Mouse (Mus musculus) MEL (cell line): ENCODE results near the gene Fam102a. TPM values are rescaled to one million over a fixed set of nuclear protein-coding genes. Genes with fewer than 3 reads are reported as not detected.
A peak's percentile ranks its signal among the peaks of the same experiment; 100 is the strongest.

ENCODE experiments used
- DNase-seq: peaks from one replicate; pipeline ENCODE4 v3.0.0; 2011; ENCODE audit warnings: low read depth, low spot score
- H3K27ac ChIP-seq: 2 replicates; pipeline ENCODE4 v1.5.1; 2012; ENCODE audit warnings: low read depth, mild to moderate bottlenecking, control low read depth, low read length, moderate library complexity; ENCODE audit not compliant: control insufficient read depth
- H3K27me3 ChIP-seq, 2 experiments: fragments of 150-350 bp in 1 of 2; sonication (generic) in 1 of 2; 2 replicates each; pipeline ENCODE4 v1.6.1; 2012; ENCODE audit warnings: low read length in 2 of 2, mild to moderate bottlenecking in 2 of 2, improper control_type of control experiment in 1 of 2, moderate library complexity in 1 of 2; ENCODE audit not compliant: insufficient read depth in 2 of 2, control insufficient read depth in 1 of 2
- H3K36me3 ChIP-seq, 2 experiments: 2 replicates each; pipeline ENCODE4 v1.6.1; 2012 to 2014; ENCODE audit warnings: low read length in 2 of 2, improper control_type of control experiment in 1 of 2, inconsistent platforms in 1 of 2, mild to moderate bottlenecking in 1 of 2; ENCODE audit not compliant: insufficient read depth in 2 of 2, control insufficient read depth in 1 of 2
- H3K4me1 ChIP-seq, 2 experiments: fragments of 150-350 bp in 1 of 2; sonication (generic) in 1 of 2; 2 replicates each; pipeline ENCODE4 v1.6.1; 2012; ENCODE audit warnings: low read length in 2 of 2, improper control_type of control experiment in 1 of 2, mild to moderate bottlenecking in 1 of 2; ENCODE audit not compliant: insufficient read depth in 2 of 2, control insufficient read depth in 1 of 2
- H3K4me3 ChIP-seq, 2 experiments: fragments of 150-350 bp in 1 of 2; sonication (generic) in 1 of 2; 2 replicates each; pipeline ENCODE4 v1.5.1; 2012; ENCODE audit warnings: low read depth in 2 of 2, low read length in 2 of 2, mild to moderate bottlenecking in 2 of 2, moderate library complexity in 2 of 2, control low read depth in 1 of 2, improper control_type of control experiment in 1 of 2; ENCODE audit not compliant: control insufficient read depth in 1 of 2, insufficient read depth in 1 of 2
- H3K79me2 ChIP-seq: 2 replicates; pipeline ENCODE4 v1.6.1; 2012; ENCODE audit warnings: mild to moderate bottlenecking, low read length, moderate library complexity; ENCODE audit not compliant: control insufficient read depth, poor library complexity, insufficient read depth
- H3K9ac ChIP-seq: 2 replicates; pipeline ENCODE4 v1.6.1; 2012; ENCODE audit warnings: low read depth, mild to moderate bottlenecking, control low read depth, low read length, moderate library complexity; ENCODE audit not compliant: control insufficient read depth, poor library complexity, severe bottlenecking
- H3K9me3 ChIP-seq: fragments of 150-350 bp; sonication (generic); replicated peaks from 2 replicates; pipeline ENCODE4 v1.6.1; 2012; ENCODE audit warnings: mild to moderate bottlenecking, low read length, improper control_type of control experiment, moderate library complexity; ENCODE audit not compliant: insufficient read depth
- CTCF ChIP-seq, 3 experiments: IDR thresholded peaks in 2 of 3; conservative IDR thresholded peaks in 1 of 3; 2 replicates each; pipeline ENCODE4 v1.5.1; 2011 to 2012; ENCODE audit warnings: low read length in 3 of 3, low read depth in 2 of 3, mild to moderate bottlenecking in 2 of 3, improper control_type of control experiment in 1 of 3, inconsistent platforms in 1 of 3, mixed read lengths in 1 of 3, moderate library complexity in 1 of 3; ENCODE audit not compliant: control insufficient read depth in 1 of 3, insufficient read depth in 1 of 3, poor library complexity in 1 of 3, severe bottlenecking in 1 of 3
- E2F4 ChIP-seq: IDR thresholded peaks from 2 replicates; pipeline ENCODE4 v1.6.1; 2011; ENCODE audit warnings: low read depth, low read length, improper control_type of control experiment, borderline replicate concordance
- EP300 ChIP-seq, 2 experiments: IDR thresholded peaks; 2 replicates each; pipeline ENCODE4 v1.6.1; 2011; ENCODE audit warnings: improper control_type of control experiment in 2 of 2, low read length in 2 of 2, low read depth in 1 of 2, mild to moderate bottlenecking in 1 of 2
- GATA1 ChIP-seq: IDR thresholded peaks from 2 replicates; pipeline ENCODE4 v1.6.1; 2011; ENCODE audit warnings: low read depth, low read length, improper control_type of control experiment
- HCFC1 ChIP-seq: IDR thresholded peaks from 2 replicates; pipeline ENCODE4 v1.6.1; 2012; ENCODE audit warnings: low read depth, mild to moderate bottlenecking, inconsistent platforms, low read length, improper control_type of control experiment, moderate library complexity
- KAT2A ChIP-seq: conservative IDR thresholded peaks from 2 replicates; pipeline ENCODE4 v1.6.1; 2012; ENCODE audit warnings: low read depth, low read length, improper control_type of control experiment, inconsistent platforms
- MXI1 ChIP-seq: IDR thresholded peaks from 2 replicates; pipeline ENCODE4 v1.6.1; 2011; ENCODE audit warnings: mild to moderate bottlenecking, low read depth, low read length, improper control_type of control experiment
- MYC ChIP-seq: IDR thresholded peaks from 2 replicates; pipeline ENCODE4 v1.6.1; 2011; ENCODE audit warnings: low read depth, mild to moderate bottlenecking, low read length, improper control_type of control experiment, moderate library complexity
- NELFE ChIP-seq: IDR thresholded peaks from 2 replicates; pipeline ENCODE4 v1.6.1; 2011; ENCODE audit warnings: low read depth, low read length, improper control_type of control experiment
- NRF1 ChIP-seq: IDR thresholded peaks from 2 replicates; pipeline ENCODE4 v1.6.1; 2014; ENCODE audit warnings: low read depth, mild to moderate bottlenecking, inconsistent platforms, low read length, improper control_type of control experiment, moderate library complexity; ENCODE audit not compliant: poor library complexity, insufficient read depth, severe bottlenecking
- POLR2AphosphoS5 ChIP-seq: IDR thresholded peaks from 2 replicates; pipeline ENCODE4 v1.6.1; 2012; ENCODE audit warnings: low read depth, borderline replicate concordance, mild to moderate bottlenecking, inconsistent platforms, low read length, moderate library complexity, mixed read lengths
- RAD21 ChIP-seq: IDR thresholded peaks from 2 replicates; pipeline ENCODE4 v1.6.1; 2011; ENCODE audit warnings: mild to moderate bottlenecking, low read depth, low read length, improper control_type of control experiment
- TCF12 ChIP-seq: IDR thresholded peaks from 2 replicates; pipeline ENCODE4 v1.6.1; 2014; ENCODE audit warnings: low read depth, mild to moderate bottlenecking, inconsistent platforms, low read length, improper control_type of control experiment, moderate library complexity
- UBTF ChIP-seq: IDR thresholded peaks from 2 replicates; pipeline ENCODE4 v1.6.1; 2012; ENCODE audit warnings: low read depth, mild to moderate bottlenecking, inconsistent platforms, low read length, improper control_type of control experiment, moderate library complexity, borderline replicate concordance; ENCODE audit not compliant: insufficient read depth
- USF1 ChIP-seq: IDR thresholded peaks from 2 replicates; pipeline ENCODE4 v1.6.1; 2014; ENCODE audit warnings: low read depth, mild to moderate bottlenecking, inconsistent platforms, low read length, improper control_type of control experiment, moderate library complexity
- ZKSCAN1 ChIP-seq: IDR thresholded peaks from 2 replicates; pipeline ENCODE4 v1.6.1; 2012; ENCODE audit warnings: low read depth, mild to moderate bottlenecking, inconsistent platforms, low read length, improper control_type of control experiment, moderate library complexity
- polyA plus RNA-seq, 2 experiments: library from polyadenylated mRNA; stranded (reverse) in 1 of 2; unstranded in 1 of 2; fragments of >175 nt in 1 of 2; fragments of >200 nt in 1 of 2; gene quantifications; 2 replicates each; pipeline versions ENCODE4 v1.2.1 to v1.2.4; 2012; ENCODE audit warnings: low replicate concordance in 2 of 2, low read depth in 1 of 2; ENCODE audit not compliant: insufficient read length in 2 of 2, insufficient read depth in 1 of 2, missing spikeins in 1 of 2
- total RNA-seq: library from RNA; depleted of rRNA; stranded (reverse); fragments of 300-350 nt; gene quantifications from 2 replicates; pipeline ENCODE4 v1.2.3, GENCODE M21; 2012

Gene Fam102a
- total and polyA plus RNA-seq, 3 experiments, result 1.8 to 2.4 TPM; not detected in 1

DNA sequence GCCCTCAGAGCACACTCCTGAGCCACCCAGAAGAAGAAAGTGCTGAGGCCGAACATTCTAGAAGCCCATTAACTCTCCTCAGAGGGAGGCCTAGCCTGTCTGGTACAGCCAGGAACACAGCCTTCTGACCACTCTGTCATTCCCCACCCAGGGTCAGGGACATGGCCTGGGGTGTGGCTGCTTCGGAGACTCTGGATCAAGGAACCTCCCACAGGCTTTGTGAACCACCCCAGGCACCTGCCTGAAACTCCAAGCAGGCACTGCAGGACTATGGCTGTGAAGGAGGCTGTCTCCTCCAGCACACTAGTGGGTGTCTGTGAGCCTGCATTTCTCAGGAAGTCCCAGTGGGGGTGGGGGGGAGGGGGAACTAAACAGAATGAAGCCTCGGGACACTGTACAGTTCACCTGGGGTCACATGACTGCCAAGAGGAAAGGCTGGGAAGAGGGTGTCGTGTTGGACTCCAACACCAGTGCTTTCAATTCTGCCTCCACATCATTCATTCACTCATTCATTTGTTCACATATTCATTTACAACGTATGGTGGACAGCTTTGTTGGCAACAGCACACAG, 33.3 kb upstream of the Fam102a start:
- H3K9me3 ChIP-seq, result no peaks in the 10 kb centered on the region
- TF ChIP-seq MXI1, result no peak
- TF ChIP-seq ZKSCAN1, result no peak
- peak; percentile 43 for TF ChIP-seq USF1
- no peak for TF ChIP-seq RAD21
- TF ChIP-seq POLR2AphosphoS5, result no peak
- no peak for TF ChIP-seq NRF1
- TF ChIP-seq, all 39 proteins: peak for 1
- peaks cover 0 to 7% of the 10 kb centered on the region in 2 experiments; a peak in 2 of 4 replicates for H3K36me3 ChIP-seq
- no peak overlapping the region for H3K27ac ChIP-seq
- H3K9ac ChIP-seq, result no peak overlapping the region
- no peaks in the 10 kb centered on the region for H3K27me3 ChIP-seq
- H3K4me1 ChIP-seq, result peaks cover 0 to 25% of the 10 kb centered on the region in 2 experiments; a peak in 3 of 4 replicates
- DNase-seq, result no peak
- H3K79me2 ChIP-seq, result no peaks in the 10 kb centered on the region
- no peak overlapping the region for H3K4me3 ChIP-seq

DNA sequence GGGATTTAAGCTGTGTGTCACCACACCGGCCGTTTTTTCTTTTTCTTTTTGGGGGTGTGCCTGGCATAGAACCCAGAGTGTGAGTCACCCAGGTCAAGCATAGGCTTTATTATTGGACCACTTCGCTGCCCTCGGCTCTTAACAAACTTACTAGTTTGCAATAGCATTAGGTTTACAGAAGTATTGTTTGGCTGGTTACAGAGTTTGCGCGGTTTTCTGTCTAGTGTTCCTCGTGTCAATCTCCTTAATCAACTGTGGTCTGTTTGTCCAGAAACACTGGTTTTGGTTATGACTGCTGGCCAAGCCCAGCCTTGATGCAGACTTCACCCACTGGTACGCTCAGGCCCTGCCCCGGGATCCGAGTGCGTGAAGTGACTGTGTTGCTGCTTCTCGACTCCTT, 32.3 kb upstream of the Fam102a start:
- H3K36me3 ChIP-seq, result peaks cover 0 to 7% of the 10 kb centered on the region in 2 experiments; a peak in 2 of 4 replicates
- H3K27me3 ChIP-seq, result no peaks in the 10 kb centered on the region
- H3K9ac ChIP-seq, result no peak overlapping the region
- no peaks in the 10 kb centered on the region for H3K9me3 ChIP-seq
- DNase-seq, result no peak
- no peak for TF ChIP-seq RAD21
- no peak for TF ChIP-seq E2F4
- TF ChIP-seq EP300 (IDR thresholded peaks at IDR 0.05; ENCODE audit: low read depth in 1 of 2, low read length in 2 of 2), result no peak
- no peak for TF ChIP-seq POLR2AphosphoS5
- TF ChIP-seq GATA1, result no peak
- no peak for TF ChIP-seq UBTF
- H3K4me3 ChIP-seq, result no peak overlapping the region
- peaks cover 1 to 29% of the 10 kb centered on the region in 2 experiments for H3K4me1 ChIP-seq
- no peak overlapping the region for H3K27ac ChIP-seq
- no peaks in the 10 kb centered on the region for H3K79me2 ChIP-seq

DNA sequence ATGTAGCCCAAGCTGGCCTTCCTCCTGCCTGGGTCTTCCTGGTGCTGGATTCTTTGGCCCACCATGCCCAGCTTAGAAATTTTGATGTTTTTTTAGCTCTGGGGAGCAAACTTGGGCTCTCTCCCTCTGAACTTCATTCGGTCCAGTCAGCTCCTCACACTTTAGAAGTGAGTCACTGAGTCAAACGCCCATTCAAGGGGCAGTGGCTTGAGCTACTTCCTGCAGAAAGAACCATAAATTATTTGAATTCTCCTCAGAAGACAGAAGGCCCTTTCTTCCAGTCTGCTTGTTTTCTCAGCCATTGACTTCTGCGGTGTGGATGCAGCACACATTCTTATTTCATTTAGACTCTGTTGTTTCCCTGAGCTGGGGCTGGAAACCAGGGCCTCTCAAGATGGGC, 31.5 kb upstream of the Fam102a start:
- no peak overlapping the region for H3K27ac ChIP-seq
- no peak for DNase-seq
- H3K4me3 ChIP-seq, result no peak overlapping the region
- H3K4me1 ChIP-seq, result peaks cover 1 to 29% of the 10 kb centered on the region in 2 experiments
- no peaks in the 10 kb centered on the region for H3K27me3 ChIP-seq
- no peaks in the 10 kb centered on the region for H3K9me3 ChIP-seq
- no peaks in the 10 kb centered on the region for H3K79me2 ChIP-seq
- TF ChIP-seq NELFE, result no peak
- TF ChIP-seq MYC, result no peak
- TF ChIP-seq GATA1, result no peak
- TF ChIP-seq KAT2A, result no peak
- TF ChIP-seq CTCF (IDR thresholded peaks at IDR 0.05 in 2 of 3, conservative IDR thresholded peaks at IDR 0.05 in 1 of 3; ENCODE audit: control insufficient read depth in 1 of 3, insufficient read depth in 1 of 3, low read depth in 2 of 3, low read length in 3 of 3, poor library complexity in 1 of 3, severe bottlenecking in 1 of 3), result no peak
- TF ChIP-seq UBTF, result no peak
- TF ChIP-seq TCF12, result no peak
- TF ChIP-seq HCFC1, result no peak
- peaks cover 0 to 7% of the 10 kb centered on the region in 2 experiments; a peak in 2 of 4 replicates for H3K36me3 ChIP-seq
- H3K9ac ChIP-seq, result no peak overlapping the region
